Mouse (Mus musculus) urinary bladder, postnatal 10 days (tissue): ENCODE results near the gene Anxa6.

Experiments
- DNase-seq: peaks from one replicate; pipeline ENCODE4 v3.0.0; 2022; ENCODE audit warnings: low spot score

Anxa6 gene

DNA sequence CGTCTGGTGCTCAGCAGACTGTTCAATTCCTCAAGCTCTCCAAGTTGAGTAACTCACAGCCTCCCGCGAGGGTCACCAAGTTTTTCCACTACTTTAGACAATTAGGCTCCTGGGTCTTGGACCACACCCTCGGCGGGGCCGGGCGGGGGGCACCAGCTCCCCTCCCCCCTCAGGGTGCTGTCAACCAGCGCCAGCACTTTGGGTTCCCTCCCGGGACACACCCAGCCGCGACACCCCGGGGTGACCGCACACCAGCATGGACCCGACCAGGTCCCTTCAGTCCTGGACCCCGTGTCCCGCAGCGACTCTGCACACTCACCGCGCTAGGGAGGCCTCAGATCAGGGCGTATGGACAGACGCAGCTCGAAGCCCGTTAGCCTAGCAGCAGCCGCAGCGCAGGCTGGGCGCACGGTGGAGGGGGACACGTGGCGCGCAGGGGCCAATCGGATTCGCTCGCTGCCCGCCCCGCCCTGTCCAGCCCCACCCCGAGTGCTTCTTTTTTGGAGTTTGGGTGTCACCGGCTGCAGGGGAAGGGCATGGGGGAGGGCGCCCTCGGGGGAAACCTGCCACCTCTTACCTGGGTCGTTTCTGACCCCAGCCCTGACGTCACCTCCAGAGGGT lies at the start of gene Anxa6:
Gene Anxa6 (minus strand): TSS at position 406 of the 621 bp plus-strand sequence.
- peak; percentile 57 for DNase-seq

DNA sequence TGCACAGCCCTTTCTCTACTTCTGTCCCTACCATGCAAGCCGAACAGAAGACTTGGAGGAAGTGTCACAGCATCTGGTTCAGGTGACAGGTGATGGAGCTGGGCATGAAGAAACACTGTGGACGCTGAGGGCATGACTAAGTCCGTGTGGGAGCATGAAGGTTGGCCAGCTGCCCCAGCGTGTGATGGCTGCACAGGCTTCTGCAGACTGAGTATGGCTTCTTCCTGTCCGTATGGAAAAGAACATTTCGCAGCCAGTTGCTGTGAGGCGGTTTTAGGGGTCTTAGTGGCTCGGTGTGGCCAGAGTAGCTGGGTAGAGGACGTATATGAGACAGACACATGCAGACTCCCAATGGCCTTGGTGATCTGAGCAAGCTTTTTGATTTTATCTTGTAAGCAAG lies 48.0 kb upstream of the Anxa6 start:
- no peak for DNase-seq

DNA sequence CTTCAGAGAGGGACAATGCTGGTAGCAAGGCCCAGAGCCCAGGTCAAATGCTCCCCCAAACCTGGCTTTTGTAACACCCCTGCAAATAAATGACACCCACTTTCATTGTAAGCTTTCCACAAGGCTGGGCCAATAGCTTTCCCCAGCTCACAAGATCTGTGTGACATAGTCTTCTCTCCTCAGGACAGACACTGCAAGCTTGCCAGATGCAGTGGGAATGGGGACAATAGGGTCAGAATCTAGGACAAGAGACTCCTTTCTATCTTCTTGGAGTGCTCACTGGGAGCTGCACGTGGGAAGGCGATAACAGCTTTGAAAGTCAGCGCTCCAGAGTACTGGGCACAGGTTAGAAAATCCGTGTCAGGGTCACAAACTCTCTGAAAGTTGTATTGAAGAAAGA lies 45.9 kb upstream of the Anxa6 start:
- DNase-seq = no peak

DNA sequence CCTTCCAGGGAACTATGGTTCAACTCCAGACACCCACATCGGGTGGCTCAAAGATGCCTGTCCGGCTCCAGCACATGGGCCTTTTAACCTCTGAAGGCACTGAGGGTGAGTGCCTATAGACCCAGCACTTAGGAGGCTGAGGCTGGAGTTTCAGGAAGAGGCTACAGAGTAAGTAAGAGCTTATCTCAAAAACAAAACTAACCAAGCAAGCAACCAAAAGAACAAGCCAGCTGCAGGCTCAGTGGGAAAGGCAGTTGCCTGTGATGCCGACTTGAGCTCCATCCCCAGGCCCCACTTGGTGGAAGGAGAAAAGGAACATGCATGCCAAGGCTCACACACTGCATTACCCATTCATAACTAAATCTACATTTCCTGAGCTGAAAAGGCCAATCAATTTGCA lies 45.3 kb upstream of the Anxa6 start:
- DNase-seq = no peak

DNA sequence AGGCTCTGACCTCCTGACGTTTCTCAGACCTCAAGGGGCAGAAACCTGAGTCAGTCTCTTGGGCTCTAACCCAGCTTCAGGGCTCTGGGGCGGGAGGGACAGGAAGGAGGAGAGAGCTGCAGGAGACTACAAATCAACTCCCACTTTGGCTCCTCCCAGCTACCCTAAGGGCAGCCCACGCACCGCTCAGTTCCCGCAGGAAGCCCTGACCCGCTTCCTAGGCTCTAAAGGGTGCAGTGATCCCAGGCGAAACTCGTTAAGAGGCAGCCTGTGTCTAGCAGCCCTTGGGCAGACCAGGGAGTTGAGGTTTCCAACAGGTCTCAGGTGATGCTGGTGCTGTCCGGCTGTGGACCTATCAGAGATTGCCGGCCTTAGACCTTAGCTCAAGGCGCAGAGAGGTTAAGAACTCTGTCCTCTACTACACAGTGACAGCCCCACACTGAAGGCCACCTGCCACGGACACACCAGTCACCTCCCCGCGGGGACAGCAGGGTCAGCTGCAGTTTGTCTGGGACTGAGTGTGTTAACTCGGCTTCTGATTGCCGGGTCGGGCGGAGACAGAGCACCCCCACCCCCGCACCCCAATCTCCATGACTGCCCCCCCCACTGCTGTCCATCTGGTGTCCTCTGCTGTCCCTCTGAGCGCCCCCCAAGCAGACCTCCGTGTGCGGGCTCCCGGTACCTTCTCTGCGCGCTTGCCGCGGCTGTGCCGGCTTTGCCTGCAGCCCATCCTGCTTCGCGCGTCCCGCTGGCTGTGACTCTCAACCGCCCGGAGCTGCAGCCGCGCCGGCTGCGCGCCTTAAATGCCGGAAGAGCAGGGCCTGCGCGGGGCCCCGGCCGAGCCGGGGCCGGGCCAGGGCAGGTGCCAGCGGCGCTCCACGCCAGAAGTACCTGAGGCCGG lies 44.3 kb upstream of the Anxa6 start, which contains the start of gene Ccdc69:
Gene Ccdc69 (minus strand): TSS at position 801 of the 901 bp plus-strand sequence.
- no peak for DNase-seq

DNA sequence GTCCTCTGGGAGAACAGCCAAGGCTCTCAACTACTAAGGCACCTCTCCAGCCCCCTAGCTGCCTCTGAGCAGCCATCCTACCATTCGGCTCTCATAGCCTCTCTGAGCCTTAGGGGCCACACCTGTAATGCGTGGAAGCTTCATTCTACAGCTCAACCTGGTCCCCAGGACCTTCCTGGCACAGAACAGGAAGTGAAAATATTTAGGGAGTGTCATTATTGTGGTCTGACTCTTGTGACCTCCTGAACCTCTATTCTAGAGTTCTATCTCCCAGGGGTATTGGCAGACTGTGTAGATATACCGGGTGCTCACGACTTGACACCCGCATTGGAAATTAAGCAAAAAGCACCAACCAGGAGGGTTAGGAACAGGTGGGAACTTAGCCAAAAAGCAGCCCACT lies 43.0 kb upstream of the Anxa6 start:
- DNase-seq = no peak

DNA sequence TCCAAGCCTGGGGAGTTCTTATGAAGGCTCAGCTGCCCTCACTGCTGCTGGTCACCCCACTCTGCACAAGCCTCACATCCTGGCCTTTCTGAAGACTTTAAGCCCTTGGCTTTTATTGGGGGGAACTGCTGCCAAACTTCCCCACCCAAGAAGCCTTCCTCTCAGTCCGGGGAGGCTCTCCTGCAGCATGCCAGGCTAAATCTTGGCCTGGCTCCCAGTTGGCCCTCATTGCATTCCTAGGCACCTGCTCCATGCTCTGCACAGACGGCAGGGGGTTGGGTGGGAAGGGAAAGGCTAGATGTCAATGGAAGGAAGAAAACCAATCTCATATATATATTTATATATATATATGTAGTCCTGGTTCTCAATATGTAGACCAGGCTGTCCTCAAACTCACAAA lies 42.4 kb upstream of the Anxa6 start:
- DNase-seq = no peak

DNA sequence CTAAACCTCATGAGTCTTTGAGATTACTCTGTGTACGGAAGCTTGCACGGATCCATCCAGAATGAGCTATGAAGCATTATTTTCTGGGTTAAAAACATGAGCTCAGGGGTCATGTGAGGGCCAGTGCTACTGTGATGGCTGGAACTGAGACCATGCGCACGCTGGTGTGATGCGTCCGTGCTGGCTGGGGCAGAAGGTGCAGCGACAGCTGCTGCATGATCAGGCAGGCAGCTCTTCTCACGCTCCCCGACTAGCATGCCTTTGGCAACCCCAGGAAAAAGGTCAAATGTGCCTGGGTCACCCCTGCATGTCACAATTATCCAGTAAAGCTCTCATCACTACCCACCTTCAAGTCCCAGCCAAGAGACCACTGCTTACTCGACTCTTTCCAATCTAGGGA lies 39.9 kb upstream of the Anxa6 start:
- no peak for DNase-seq

DNA sequence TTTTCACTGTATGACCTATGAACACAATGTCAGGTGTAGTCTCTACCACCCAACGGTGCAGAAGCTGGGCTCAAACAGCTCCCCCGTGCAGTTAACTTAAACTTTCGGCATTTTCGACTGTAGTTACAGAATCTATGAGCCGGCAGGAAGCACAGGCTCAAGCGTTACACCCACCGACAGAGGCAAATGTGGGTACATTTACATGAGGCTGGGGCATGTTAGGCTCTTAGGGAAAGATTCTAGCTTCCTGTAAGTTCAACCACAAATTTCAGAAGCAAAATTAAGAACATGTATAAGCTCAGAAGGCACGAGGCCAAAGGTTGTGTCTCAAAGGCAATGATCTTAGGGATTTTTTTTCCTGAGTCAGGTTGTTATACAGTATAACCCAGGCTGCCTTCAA lies 39.2 kb upstream of the Anxa6 start:
- no peak for DNase-seq

DNA sequence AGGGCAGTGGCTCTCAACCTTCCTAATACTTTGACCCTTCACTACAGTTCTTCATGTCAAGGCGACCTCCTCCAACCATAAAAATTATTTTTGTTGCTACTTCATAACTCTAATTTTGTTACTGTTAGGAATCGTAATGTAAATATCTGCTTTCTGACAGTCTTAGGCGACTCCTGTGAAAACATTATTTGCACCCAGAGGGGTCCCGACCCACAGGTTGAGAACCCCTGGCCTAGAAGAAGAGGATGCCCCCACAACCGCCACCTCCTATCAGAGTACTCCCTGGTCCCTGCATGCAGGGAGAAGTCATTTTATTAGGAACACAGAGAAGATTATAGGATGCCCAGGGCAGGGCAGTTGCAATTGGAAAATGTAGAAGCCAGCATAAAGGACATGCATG lies 38.1 kb upstream of the Anxa6 start:
- DNase-seq = no peak

DNA sequence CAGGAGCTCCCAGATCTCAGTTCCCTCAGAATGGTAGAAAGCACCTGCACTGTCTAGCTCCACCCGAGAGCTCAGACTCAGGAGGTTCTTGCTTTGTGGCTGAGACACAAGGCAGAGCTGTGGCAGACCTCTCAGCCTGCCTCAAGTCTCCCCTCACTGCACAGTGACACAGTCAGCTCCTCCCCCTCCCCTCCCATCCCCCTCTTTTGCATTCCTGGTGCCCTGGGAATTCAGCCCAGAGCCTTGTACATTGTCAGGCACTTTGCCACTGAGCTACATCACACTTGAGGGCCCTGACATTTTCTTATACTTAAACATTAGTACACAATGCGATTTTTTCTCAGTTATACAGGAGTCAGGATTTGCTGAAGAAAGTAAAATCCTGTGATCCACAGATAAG lies 35.8 kb upstream of the Anxa6 start:
- no peak for DNase-seq

DNA sequence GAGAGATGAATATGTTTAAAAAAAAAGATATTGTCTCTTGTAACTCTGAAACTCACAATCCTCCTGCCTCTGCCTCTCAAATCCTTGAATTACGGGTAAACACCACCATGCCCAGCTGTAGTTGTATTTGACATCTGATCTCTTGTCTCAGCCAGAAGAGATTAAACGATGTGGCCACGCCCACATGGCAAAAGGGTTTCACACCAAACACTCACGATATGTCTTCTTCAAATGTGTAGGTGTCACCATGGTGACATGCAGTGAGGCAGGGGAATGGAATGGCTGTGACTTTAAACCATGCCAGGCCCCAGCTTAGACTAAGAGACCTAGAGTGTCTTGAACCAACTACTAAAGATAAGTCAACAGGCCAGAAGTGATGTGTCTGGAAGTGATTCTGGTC lies 33.7 kb upstream of the Anxa6 start:
- no peak for DNase-seq

DNA sequence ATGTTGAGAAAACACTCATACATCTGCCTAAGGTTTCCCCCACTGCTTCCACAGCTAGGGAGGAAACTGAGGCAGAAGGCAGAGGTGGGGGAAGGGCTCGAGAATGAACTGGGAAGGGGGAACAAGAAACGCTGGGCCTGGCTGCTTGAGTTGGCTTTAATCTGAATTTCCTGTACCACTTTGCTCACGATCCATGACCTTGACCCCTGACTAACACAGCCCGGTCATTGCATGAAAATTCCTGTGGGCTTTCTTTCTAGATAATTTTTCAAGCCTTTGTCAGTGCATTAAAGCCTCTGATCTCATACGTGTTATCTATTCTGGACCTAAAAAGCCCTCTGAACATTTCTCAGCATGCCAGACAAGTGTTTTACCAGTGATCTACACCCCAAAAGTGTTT lies 29.6 kb upstream of the Anxa6 start:
- no peak for DNase-seq

DNA sequence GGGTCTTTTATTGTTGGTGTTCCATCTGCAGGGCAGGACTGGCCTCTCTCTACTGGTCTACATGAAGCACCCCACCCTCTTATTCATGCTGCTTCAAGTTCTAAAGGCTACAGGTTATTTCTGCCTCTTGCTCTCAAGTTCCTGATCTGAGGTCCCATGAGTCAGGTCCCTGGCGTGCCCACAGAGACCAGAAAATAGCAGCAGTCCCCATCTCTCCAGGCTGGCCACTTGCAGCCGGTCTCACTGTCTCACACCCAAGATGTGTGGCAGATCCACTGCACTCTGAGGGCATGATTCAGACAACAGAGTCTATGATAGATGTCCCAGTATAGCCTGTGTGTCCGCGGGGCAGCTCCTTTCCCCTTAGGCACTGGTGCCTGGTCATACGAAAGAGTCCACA lies 27.6 kb upstream of the Anxa6 start:
- no peak for DNase-seq

DNA sequence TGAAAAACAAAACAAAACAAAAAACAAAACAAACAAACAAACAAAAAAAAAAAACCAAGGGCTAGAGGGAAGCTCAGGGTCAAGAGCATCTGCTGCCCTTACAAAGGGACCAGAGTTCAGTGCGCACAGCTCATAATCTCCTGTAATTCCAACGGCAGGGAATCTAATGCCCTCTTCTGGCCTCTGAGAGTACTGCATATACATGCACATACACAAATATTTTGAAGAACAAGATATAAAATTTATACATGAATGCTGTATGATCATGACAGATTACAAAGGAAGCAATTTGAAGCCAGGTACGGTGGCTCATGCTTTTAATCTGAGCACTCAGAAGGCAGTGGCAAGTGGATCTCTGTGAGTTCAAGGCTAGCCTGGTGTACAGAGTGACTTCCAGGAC lies 24.3 kb upstream of the Anxa6 start:
- no peak for DNase-seq

DNA sequence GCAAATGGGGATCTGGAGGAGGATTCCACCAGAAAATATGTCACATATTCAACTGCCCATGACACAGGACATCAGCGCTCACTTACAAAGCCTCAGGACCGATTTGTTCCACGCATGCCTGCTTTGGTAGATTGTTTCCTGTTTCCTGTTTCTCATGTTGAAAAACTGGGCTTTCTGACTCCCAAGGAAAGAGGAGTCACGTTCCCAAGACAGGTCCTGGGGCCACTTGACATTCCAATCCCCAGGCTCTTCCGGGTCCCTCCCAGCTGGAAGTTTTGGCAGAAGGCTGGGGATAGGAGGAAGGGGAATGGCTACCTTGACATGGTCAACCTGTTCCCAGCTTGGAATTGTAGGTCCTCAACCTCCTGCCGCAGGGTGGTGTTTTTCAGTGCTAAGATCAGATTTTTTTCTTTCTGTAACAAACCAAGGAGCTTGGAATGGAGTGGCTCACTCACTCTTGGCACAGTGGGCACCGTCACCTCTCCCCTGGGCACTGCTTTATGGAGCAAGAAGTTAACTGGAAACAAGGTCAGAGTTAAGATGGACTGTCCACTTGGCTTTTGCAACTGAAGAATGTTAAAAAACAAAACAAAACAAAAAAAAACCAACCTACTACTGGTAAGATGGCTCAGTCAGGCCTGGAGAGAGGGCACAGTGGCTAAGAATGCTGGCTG lies 17.7 kb upstream of the Anxa6 start:
- DNase-seq = no peak

DNA sequence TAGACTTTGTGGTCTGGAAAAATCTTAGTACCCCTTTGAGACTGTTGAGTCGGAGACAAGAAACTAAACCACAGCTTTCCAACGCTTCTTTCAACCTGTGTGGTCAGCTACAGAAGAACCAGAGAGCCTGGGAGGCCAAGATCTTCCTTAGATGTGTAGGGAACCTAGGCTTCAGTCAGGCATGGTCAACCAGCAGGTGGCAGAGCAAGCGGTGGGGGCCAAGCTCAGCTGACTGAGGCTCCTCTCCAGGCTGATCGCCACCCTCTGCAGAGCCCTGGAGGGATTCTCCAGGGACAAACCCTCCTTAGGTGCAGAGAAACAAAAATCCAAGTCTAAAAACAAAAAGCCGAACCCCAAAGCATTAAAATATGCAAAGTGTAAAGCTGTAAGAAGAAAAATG lies 13.4 kb upstream of the Anxa6 start:
- no peak for DNase-seq

DNA sequence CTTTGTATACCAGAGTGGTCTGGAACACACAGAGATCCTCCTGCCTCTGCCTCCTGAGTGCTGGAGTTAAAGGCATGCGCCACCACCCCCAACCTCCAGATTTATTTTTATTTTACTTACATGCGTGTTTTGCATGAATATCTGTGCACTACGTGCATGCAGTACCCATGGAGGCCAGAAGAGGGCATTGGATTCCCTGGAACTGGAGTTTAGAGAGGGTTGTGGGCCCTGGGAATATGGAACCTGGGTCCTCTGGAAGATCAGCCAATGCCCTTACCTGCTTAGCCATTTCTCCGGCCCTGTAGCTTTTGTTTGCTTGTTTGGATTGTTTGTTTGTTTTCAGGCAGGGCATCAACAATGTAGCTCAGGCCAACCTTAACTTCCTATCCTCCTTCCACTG lies 8.1 kb upstream of the Anxa6 start:
- DNase-seq = no peak

DNA sequence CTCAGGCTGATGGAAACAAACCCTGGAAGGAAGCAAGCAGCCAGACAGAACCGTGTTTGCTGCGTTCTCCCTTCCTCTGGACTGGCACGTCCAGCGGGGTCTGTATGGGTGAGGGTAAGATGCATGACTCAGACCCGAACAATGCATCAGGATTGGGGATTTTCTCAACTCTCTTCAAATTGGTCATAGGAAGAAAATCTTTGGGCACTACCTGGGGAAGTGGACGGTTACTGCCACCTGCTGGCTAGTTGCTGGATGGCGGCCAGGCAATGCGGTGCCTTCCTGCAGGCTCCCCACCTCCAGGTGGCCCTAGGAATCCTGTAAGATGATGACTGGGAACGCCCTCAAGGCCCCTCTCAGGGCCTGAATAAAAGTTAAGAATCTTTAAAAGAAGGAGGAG lies 6.3 kb upstream of the Anxa6 start:
- peak; percentile 60 for DNase-seq

DNA sequence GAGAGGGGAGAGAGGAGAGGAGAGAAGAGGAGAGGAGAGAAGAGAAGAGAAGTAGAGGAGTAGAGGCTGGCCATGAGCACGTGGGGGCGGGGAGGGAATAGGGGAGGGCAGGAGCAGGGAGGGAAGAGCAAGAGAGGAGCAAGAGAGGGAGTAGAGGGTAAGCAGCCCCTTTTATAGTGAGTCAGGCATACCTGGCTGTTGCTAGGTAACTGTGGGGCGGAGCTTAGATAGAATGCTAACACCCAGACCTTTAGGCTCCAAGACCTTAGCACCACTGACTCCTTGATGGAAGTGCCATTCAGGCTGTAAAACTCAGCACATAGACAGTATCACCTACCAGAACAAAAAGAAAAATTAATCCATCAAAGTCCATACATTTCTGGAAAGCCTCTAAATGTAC lies 3.4 kb upstream of the Anxa6 start:
- DNase-seq = no peak

DNA sequence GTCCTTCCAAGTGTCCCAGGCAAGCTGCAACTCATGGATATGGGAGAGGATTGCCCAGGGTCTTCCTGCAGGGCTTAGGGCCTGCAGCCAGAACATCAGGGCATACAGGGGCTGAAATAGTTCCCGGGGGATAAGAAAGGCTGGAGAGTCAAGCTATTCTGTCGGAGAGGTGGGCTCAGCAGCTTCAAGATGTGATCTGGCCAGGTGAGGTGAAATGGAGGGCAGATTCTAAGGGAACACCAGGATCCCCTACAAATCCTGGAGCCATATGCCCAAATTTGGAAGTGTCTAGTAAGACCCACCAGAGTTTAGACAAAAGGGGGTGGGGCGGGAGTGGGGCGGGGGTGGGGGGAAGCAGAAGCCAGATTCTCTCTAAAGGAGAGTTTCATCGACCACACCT lies 959 bp downstream of the Anxa6 start:
- no peak for DNase-seq

DNA sequence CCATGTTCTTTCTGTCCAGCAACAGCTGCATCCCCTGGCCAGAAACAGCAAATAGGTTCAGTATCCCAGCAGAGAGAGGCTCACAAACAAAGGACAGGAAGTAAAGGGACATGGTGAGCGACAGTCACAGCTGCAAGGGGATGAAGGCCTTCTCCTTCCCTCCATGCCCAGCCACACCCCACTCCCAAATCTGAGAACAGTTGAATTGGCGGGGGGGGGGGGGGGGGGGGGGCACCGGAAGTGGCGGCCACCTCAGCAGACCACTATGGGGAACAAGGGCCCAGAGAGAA lies 1.3 kb downstream of the Anxa6 start:
- no peak for DNase-seq

DNA sequence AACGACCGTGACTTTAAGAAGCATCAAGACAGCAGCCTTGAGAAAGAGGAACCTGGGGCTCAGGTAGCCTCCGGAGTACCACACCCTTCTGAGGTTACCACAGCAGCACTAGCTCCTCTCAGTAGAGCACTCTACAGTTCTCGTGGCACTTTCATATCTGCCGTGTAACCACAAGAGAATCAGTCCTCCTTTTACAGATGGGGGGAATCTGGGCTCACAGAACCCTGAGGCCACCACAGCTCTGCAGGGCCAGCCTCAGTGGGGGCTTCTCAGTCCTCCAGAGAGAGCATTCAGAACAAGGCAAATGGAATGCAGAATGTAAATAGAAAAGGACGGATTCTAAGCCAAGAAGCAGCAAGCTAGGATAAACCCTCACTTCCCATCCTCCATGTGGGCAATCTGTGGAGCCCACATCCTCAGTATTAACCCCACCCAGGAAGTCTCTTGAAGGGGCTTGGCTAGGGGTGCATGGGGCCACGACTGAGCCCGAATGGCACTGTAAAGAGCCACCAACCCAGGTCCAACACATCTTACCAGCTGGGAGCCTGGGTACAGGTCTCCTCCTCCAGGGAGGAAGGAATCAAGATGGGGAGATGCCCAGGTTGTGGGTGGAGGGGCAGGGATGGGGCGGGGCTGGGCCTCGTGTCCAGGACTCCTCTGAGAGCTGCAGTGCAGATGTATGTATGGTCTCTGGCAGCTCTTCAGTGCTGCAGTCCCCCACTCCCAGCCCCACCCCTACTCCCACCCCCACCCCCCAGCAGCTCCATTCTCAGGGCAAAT lies 1.8 kb downstream of the Anxa6 start:
- DNase-seq = no peak
